Comparison of ENCODE assay signal across 26 mouse cellular contexts in genomic region chr16:33863208-33863751, GRCm38 (mm10). TPM values are rescaled to one million over a fixed set of nuclear protein-coding genes. Genes with fewer than 3 reads are reported as not detected.
DNase-seq lines count a peak whose midpoint lies in the region; ATAC-seq lines count a peak whose summit lies in the region.
"Had no signal": no experiment of that assay in that cellular context is flagged by ENCODE, and none has a peak within 500 bp of the region (broad histone marks: within the 10 kb centered on the region; RNA-seq: fewer than 3 reads in every experiment).

No protein-coding gene starts in this region.

- peaks cover 15% of the 10 kb centered on the region for H3K4me1 ChIP-seq in neural tube, embryonic 15.5 days

- H3K27ac ChIP-seq in neural tube, embryonic 15.5 days (replicated peaks), result no peak overlapping the region
- H3K27ac ChIP-seq: forebrain, embryonic 12.5 days; hindbrain, embryonic 10.5 days; hindbrain, embryonic 15.5 days; layer of hippocampus, adult 2 months; limb, embryonic 13.5 days; lung, embryonic 15.5 days; midbrain, embryonic 12.5 days; neural tube, embryonic 13.5 days; stomach, embryonic 15.5 days had no signal

- H3K9me3 ChIP-seq in neural tube, embryonic 15.5 days (replicated peaks), result no peaks in the 10 kb centered on the region
- H3K9me3 ChIP-seq: forebrain, embryonic 12.5 days; hindbrain, embryonic 10.5 days; hindbrain, embryonic 15.5 days; limb, embryonic 13.5 days; lung, embryonic 15.5 days; megakaryocyte, embryonic 14.5 days; midbrain, embryonic 12.5 days; neural tube, embryonic 13.5 days; stomach, embryonic 15.5 days had no signal

- ATAC-seq in cerebellum, adult (ENCODE audit: insufficient number of reproducible peaks, low FRiP score, low TSS enrichment), result no peak; the same call in 1 of the 2 replicates
- ATAC-seq in neural tube, embryonic 15.5 days (ENCODE audit: low FRiP score), result no peak
- ATAC-seq: forebrain, postnatal 0 days; inflammation-experienced regulatory T-cells, adult 6 months had no signal

- no peaks in the 10 kb centered on the region for H3K27me3 ChIP-seq in neural tube, embryonic 15.5 days (replicated peaks)
- H3K27me3 ChIP-seq: forebrain, embryonic 12.5 days; hindbrain, embryonic 15.5 days; limb, embryonic 13.5 days; lung, embryonic 15.5 days; midbrain, embryonic 12.5 days; neural tube, embryonic 13.5 days; stomach, embryonic 15.5 days had no signal

- H3K9ac ChIP-seq in neural tube, embryonic 15.5 days (replicated peaks), result no peak overlapping the region
- H3K9ac ChIP-seq: forebrain, embryonic 12.5 days; forebrain, postnatal 0 days; hindbrain, embryonic 15.5 days; limb, embryonic 13.5 days; lung, embryonic 15.5 days; midbrain, embryonic 12.5 days; neural tube, embryonic 13.5 days; stomach, embryonic 15.5 days had no signal

- no peak overlapping the region for H3K4me2 ChIP-seq in neural tube, embryonic 15.5 days
- H3K4me2 ChIP-seq: forebrain, embryonic 12.5 days; hindbrain, embryonic 15.5 days; limb, embryonic 13.5 days; liver, embryonic 11.5 days; lung, embryonic 15.5 days; midbrain, embryonic 12.5 days; neural tube, embryonic 13.5 days; stomach, embryonic 15.5 days had no signal

- peak; percentile 70 for DNase-seq in cerebellum, adult 9-10 months
- DNase-seq in kidney, adult 9 months, result peak; percentile 74
- no peak for DNase-seq in kidney, postnatal 4 days
- peak; percentile 84 for DNase-seq in brain, adult 2 months (ENCODE audit: low read depth, low spot score)
- DNase-seq in cerebellum, postnatal 36 days, result peak; percentile 44 to 47
- no peak for DNase-seq in c-Kit-positive CD71-positive TER-119-positive erythroid progenitor cells, embryonic 14.5 days (ENCODE audit: low spot score)
- DNase-seq: adrenal gland, postnatal 14 days; forebrain, postnatal 0 days; gastrocnemius, postnatal 10 days; heart, postnatal 14 days; lung, postnatal 36 days had no signal

- no peaks in the 10 kb centered on the region for H3K36me3 ChIP-seq in neural tube, embryonic 15.5 days
- H3K36me3 ChIP-seq: forebrain, embryonic 12.5 days; hindbrain, embryonic 10.5 days; hindbrain, embryonic 15.5 days; lung, embryonic 15.5 days; midbrain, embryonic 12.5 days; neural tube, embryonic 13.5 days; stomach, embryonic 15.5 days had no signal

- WGBS in neural tube, embryonic 15.5 days, result 89% methylated on average over 5 of the region's 5 CpGs

- no peak overlapping the region for H3K4me3 ChIP-seq in neural tube, embryonic 15.5 days (replicated peaks)
- H3K4me3 ChIP-seq: forebrain, embryonic 12.5 days; hindbrain, embryonic 10.5 days; hindbrain, embryonic 15.5 days; layer of hippocampus, adult 2 months; limb, embryonic 13.5 days; lung, embryonic 15.5 days; megakaryocyte, embryonic 14.5 days; midbrain, embryonic 12.5 days; myocyte; neural tube, embryonic 13.5 days; stomach, embryonic 15.5 days had no signal

RNA-seq across cellular contexts. Expression of gene Itgb5, which starts 33.8 kb away (rescaled TPM):
- polyA plus RNA-seq in neural tube, embryonic 15.5 days (2015; fragmentation: Nextera tagmentation; extraction: Ambion mirVana), result 19.2 and 20.1 TPM in 2 replicates

Comparison
In these comparisons a context has a peak if more than half of its experiments do, and no peak if none do; other contexts are left out.
1. DNase-seq: peak in cerebellum, adult 9-10 months (single experiment), kidney, adult 9 months (single experiment), brain, adult 2 months (single experiment) and cerebellum, postnatal 36 days (2 of 2); none in kidney, postnatal 4 days (0 of 2) and c-Kit-positive CD71-positive TER-119-positive erythroid progenitor cells, embryonic 14.5 days (single experiment).